Mouse (Mus musculus) Muller cell, postnatal 12 days (primary cell): ENCODE data around the gene Cd36.

Source experiments
- DNase-seq: peaks from one replicate; pipeline ENCODE4 v3.0.0-alpha.2; 2015; ENCODE audit errors: inconsistent ontology term

Gene Cd36

DNA sequence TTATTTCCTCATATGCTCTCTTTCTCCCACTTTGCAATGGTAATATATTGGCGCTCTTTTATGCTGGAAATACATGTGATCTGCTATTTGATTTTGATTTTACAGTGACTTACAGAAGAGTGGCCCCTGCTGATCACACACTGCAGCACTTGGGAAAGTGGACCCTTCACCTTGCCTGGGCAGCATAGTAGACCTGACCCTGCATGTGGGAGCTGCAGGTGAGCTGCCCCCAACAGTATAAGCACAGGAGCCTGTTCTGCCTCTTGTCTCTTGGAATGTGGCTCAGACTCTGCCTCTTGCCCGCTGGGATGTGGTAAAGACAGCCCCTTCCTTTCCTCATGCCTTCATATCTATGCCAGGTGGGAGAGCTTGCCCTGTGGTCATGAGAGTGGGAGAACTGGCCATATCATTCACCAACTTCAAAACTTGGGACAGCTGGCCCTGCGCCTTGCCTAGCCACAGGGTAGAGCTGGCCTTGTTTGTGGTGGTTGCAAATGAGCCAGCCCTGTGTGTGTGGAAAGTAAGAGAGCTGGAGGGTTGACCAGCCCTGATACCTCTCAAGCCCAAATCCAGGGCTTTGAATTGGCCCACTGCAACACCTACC is 81.7 kb downstream of the Cd36 start:
- DNase-seq: no peak

DNA sequence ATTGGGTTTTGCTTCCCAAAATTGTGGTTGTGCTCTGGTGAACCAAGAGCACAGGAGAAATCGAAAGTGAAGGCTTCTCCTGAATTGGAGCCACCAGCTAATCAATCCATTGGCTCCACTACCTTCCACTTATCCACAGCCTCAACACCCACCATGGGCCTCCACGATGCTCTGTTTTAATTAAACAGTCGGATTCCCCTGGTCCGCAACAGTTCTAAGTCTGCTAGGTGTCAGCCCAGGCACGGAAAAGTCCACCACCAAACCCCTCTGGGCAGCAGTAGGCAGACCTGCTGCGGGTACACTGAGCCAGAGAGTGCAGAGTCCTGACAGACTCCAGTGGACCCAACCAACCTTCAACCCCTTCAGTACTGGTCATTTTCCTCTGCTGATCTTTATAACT is 112.0 kb downstream of the Cd36 start:
- peak; percentile 53 for DNase-seq

DNA sequence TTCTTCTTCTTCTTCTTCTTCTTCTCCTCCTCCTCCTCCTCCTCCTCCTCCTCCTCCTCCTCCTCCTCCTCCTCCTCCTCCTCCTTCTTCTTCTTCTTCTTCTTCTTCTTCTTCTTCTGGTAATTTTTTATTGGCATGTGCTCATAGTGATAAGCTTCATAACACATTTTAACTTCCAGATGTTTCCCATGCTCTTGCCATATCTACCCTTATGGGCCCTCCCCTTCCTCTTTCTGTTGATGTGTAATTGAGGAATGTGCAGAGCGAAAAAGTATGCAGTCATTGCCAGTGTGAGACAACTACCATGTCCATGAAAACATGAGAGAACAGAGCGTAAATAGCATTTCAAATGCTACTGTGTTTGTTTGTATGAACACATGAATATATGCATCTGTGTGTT is 118.3 kb downstream of the Cd36 start:
- DNase-seq: no peak

GRCm38 (mm10) chr5:17766006-17766677 is 122.5 kb downstream of the Cd36 start:
- DNase-seq: peak; percentile 49

GRCm38 (mm10) chr5:17753471-17754005 is 135.1 kb downstream of the Cd36 start:
- no peak for DNase-seq

- DNase-seq: peak; percentile 82
These were observed 140.3 kb downstream of the Cd36 start for GRCm38 (mm10) chr5:17748293-17748692.

DNA sequence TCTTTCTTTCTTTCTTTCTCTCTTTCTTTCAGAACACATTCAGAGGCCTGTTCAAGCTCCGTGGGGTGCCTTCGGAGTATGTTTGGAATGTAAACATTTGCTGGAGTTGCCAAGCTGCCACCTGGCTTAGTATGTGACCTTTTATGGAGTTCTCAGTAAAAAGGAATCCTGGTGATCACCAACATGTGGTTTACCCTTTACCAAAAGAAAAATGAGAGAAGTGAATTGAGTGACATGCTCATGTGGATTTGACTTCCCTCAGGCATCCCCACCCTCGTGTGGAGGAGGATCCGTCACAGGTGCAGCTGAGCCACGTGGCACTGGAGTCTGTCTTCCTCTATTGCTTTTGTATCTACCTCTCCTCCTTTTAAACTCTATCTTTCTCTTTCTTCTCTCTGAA is 141.5 kb downstream of the Cd36 start:
- peak; percentile 75 for DNase-seq

DNA sequence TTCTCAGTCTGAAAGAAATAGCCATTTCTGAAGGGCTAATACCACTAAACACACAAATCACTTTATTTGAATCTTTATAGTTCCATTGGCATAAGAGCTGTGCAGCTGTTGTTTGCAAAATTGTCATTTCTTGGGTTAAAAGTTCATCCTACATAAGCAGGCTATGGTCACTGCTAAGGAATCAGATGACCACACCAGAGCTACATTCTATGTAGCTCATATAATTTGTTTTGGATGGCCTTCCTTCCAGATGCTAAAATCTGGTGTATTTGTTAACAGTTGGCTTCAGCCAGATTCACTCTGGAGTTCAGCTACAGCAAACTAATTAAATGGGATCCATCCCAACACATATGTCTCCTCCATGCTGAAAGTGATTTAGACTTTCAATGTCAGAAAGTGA is 142.1 kb downstream of the Cd36 start:
- DNase-seq: no peak

GRCm38 (mm10) chr5:17739805-17740204 is 148.8 kb downstream of the Cd36 start:
- peak; percentile 93 for DNase-seq
